Mouse (Mus musculus) kidney, adult 2 months (tissue): ENCODE results near the gene Flad1. TPM values are rescaled to one million over a fixed set of nuclear protein-coding genes. Genes with fewer than 3 reads are reported as not detected.

Experiments
- DNase-seq: peaks from one replicate; pipeline ENCODE4 v3.0.0; 2021
- H3K27ac ChIP-seq: fragments of 200-500 bp; 2 replicates; pipeline ENCODE4 v1.5.1; 2012; ENCODE audit warnings: low read depth, low read length, control low read depth, inconsistent platforms; ENCODE audit not compliant: insufficient read depth
- H3K27me3 ChIP-seq: fragments of 200-500 bp; replicated peaks from 2 replicates; pipeline ENCODE4 v1.6.1; 2012; ENCODE audit warnings: mild to moderate bottlenecking, moderate library complexity, low read length, inconsistent platforms; ENCODE audit not compliant: control insufficient read depth, insufficient read depth
- H3K36me3 ChIP-seq: fragments of 200-500 bp; 2 replicates; pipeline ENCODE4 v1.6.1; 2012; ENCODE audit warnings: mild to moderate bottlenecking, moderate library complexity, low read length, inconsistent platforms; ENCODE audit not compliant: control insufficient read depth, insufficient read depth
- H3K4me1 ChIP-seq: fragments of 200-500 bp; 2 replicates; pipeline ENCODE4 v1.6.1; 2011; ENCODE audit warnings: low read length; ENCODE audit not compliant: control insufficient read depth, insufficient read depth
- H3K4me3 ChIP-seq: fragments of 200-500 bp; 2 replicates; pipeline ENCODE4 v1.5.1; 2011; ENCODE audit warnings: mild to moderate bottlenecking, low read depth, low read length, control low read depth; ENCODE audit not compliant: insufficient read depth
- CTCF ChIP-seq: fragments of 200-500 bp; conservative IDR thresholded peaks from 2 replicates; pipeline ENCODE4 v1.5.1; 2011; ENCODE audit warnings: low read depth, mild to moderate bottlenecking, control low read depth, low read length, moderate library complexity, mixed read lengths; ENCODE audit not compliant: insufficient read depth, insufficient read length
- POLR2A ChIP-seq: fragments of 200-500 bp; IDR thresholded peaks from one replicate; pipeline ENCODE4 v1.6.1; 2011; ENCODE audit warnings: low read depth, low read length, control low read depth
- WGBS: fragments of 180-500 bp; shearing (Covaris S2); methylation state at CpG from one replicate; pipeline ENCODE4 v1.1.7; 2018; 5-methylcytosine and 5-hydroxymethylcytosine counted together
- polyA plus RNA-seq: library from polyadenylated mRNA; depleted of rRNA; stranded (reverse); fragments of >200 nt; gene quantifications from 2 replicates; pipeline ENCODE4 v1.2.3, GENCODE M21; 2012

Flad1 gene
- polyA plus RNA-seq, 1 experiment = 54.6 TPM

DNA sequence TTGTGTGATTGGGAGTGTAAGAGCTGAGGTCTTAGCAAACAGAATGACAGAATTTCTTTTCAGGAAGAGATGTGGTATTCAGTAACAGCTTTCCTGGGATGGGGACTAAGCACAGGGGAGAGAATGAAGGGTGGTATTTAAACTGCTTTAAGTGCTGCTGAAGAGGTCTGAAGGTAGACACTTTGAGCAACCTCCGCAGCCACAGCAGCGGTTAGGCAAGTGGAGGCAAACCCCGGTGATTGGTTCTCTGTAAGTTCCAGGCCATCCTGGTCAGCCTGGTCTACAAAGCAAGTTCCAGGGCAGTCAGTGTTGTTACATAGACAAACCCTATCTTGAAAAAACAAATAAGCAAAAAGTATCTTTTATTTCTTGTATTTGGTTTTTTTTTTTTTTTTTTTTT is 8.3 kb upstream of the Flad1 start:
- H3K4me1 ChIP-seq = peaks cover 6% of the 10 kb centered on the region; the same call in 1 of the 2 replicates
- peak overlapping the region; percentile 96 for H3K27ac ChIP-seq
- peak overlapping the region; percentile 86 for H3K4me3 ChIP-seq
- no peak for TF ChIP-seq CTCF
- TF ChIP-seq POLR2A = no peak
- 15% methylated on average over 3 of the region's 3 CpGs for whole genome bisulfite sequencing
- no peak for DNase-seq
- no peaks in the 10 kb centered on the region for H3K27me3 ChIP-seq
- no peaks in the 10 kb centered on the region for H3K36me3 ChIP-seq

GRCm38 (mm10) chr3:89419571-89419970 is 7.9 kb upstream of the Flad1 start:
- Histone ChIP-seq H3K27ac (peak overlapping the region; percentile 96), H3K36me3 (no peaks in the 10 kb centered on the region), H3K4me1 (peaks cover 6% of the 10 kb centered on the region; the same call in 1 of the 2 replicates), H3K4me3 (peak overlapping the region; percentile 86), H3K27me3 (no peaks in the 10 kb centered on the region)
- TF ChIP-seq POLR2A = peak; percentile 12
- no peak for TF ChIP-seq CTCF
- DNase-seq = peak; percentile 84
- WGBS = 2% methylated on average over 9 of the region's 9 CpGs

DNA sequence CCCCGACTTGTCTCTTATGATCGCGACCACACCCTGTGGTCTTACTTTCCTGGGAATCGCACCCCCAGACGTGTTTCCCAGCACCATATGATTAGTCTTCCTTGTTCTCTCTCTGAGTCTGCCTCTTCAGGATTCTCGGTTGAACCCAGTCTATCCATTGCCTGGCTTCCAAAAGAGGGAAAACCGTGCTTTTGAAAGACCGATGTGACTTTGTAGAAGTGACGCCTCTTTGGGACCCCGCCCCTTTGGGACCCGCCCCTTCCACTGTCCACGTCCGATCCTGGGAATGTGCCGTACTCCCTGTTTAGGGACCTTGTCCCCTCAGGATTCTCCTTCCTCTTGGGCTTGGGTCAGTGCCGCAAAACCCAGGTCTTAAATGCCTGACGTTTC is 7.2 kb upstream of the Flad1 start:
- Histone ChIP-seq H3K27me3 (no peaks in the 10 kb centered on the region), H3K27ac (peak overlapping the region; percentile 96), H3K4me1 (peaks cover 6% of the 10 kb centered on the region; the same call in 1 of the 2 replicates), H3K4me3 (peak overlapping the region; percentile 86), H3K36me3 (no peaks in the 10 kb centered on the region)
- peak; percentile 92 for DNase-seq
- TF ChIP-seq CTCF = no peak
- no peak for TF ChIP-seq POLR2A
- 1% methylated on average over 16 of the region's 16 CpGs for WGBS

- under 1% methylated on average over 39 of the region's 39 CpGs for WGBS
- Histone ChIP-seq H3K4me3 (peak within 1 kb of the TSS; percentile 86), H3K27me3 (no peaks in the 10 kb centered on the region), H3K4me1 (peaks cover 6% of the 10 kb centered on the region; the same call in 1 of the 2 replicates), H3K36me3 (no peaks in the 10 kb centered on the region), H3K27ac (peak within 1 kb of the TSS; percentile 96)
- TF ChIP-seq CTCF = no peak
- no peak for TF ChIP-seq POLR2A
- peak; percentile 99 for DNase-seq
Observed at GRCm38 (mm10) chr3:89418170-89418860, 6.6 kb upstream of the Flad1 start, which contains the start of the genes Cks1b and Shc1. Cks1b (minus strand) TSS chr3:89418383. Shc1 (plus strand) TSS chr3:89418443.

- Histone ChIP-seq H3K4me3 (peak overlapping the region; percentile 51), H3K36me3 (no peaks in the 10 kb centered on the region), H3K27me3 (no peaks in the 10 kb centered on the region), H3K27ac (no peak overlapping the region), H3K4me1 (peaks cover 6% of the 10 kb centered on the region; the same call in 1 of the 2 replicates)
- TF ChIP-seq POLR2A = no peak
- TF ChIP-seq CTCF = no peak
- DNase-seq = no peak
- WGBS = 2% methylated on average over 20 of the region's 20 CpGs
Observed at GRCm38 (mm10) chr3:89417840-89418169, 6.1 kb upstream of the Flad1 start.

GRCm38 (mm10) chr3:89417131-89417530 is 5.5 kb upstream of the Flad1 start:
- no peak for DNase-seq
- H3K27me3 ChIP-seq = no peaks in the 10 kb centered on the region
- no peaks in the 10 kb centered on the region for H3K36me3 ChIP-seq
- H3K27ac ChIP-seq = no peak overlapping the region
- TF ChIP-seq CTCF (no peak), POLR2A (no peak)
- no peak overlapping the region for H3K4me3 ChIP-seq
- peaks cover 6% of the 10 kb centered on the region; the same call in 1 of the 2 replicates for H3K4me1 ChIP-seq
- 20% methylated on average over 2 of the region's 2 CpGs for WGBS

- WGBS = 93% methylated on average over 8 of the region's 8 CpGs
- DNase-seq = no peak
- Histone ChIP-seq H3K4me1 (peaks cover 4% of the 10 kb centered on the region; the same call in 1 of the 2 replicates), H3K27me3 (no peaks in the 10 kb centered on the region), H3K4me3 (no peak overlapping the region), H3K27ac (no peak overlapping the region), H3K36me3 (no peaks in the 10 kb centered on the region)
- TF ChIP-seq POLR2A (no peak), CTCF (no peak)
Observed at GRCm38 (mm10) chr3:89416158-89416557, 4.5 kb upstream of the Flad1 start.
